Mouse (Mus musculus) gastrocnemius, adult 8-10 months (tissue): ENCODE results near the gene Cldn5. TPM values are rescaled to one million over a fixed set of nuclear protein-coding genes. Genes with fewer than 3 reads are reported as not detected.

ENCODE experiments used
- DNase-seq, 2 experiments: peaks; one replicate each; pipeline ENCODE4 v3.0.0; 2022; ENCODE audit warnings: low spot score in 2 of 2
- total RNA-seq, 4 experiments: library from RNA; stranded (reverse); gene quantifications; 2 replicates each; pipeline ENCODE4 v1.2.4; 2022

Cldn5 gene
- total RNA-seq, 4 experiments from 2014 or later, result 4.7 to 6.7 (median 5.6) TPM

DNA sequence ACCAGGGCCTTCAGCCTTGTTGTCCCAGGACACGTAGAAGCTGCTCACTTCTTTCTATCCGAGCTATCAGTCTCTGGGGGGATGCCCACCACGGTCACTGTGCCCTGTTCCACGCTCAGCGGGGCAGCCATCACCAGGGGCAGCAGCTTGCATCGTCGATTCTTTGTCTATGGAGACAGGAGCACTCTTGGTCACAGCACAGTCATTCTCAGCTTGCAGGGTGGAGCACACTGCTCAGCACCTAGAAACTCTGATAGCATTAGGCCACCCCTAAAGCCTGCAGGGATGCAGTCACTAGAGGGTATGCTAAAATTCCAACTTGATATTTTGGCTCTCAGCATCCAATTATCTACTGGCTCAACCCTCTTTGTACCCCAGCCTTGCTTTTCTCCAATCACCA, 8.4 kb downstream of the Cldn5 start:
- no peak for DNase-seq

DNA sequence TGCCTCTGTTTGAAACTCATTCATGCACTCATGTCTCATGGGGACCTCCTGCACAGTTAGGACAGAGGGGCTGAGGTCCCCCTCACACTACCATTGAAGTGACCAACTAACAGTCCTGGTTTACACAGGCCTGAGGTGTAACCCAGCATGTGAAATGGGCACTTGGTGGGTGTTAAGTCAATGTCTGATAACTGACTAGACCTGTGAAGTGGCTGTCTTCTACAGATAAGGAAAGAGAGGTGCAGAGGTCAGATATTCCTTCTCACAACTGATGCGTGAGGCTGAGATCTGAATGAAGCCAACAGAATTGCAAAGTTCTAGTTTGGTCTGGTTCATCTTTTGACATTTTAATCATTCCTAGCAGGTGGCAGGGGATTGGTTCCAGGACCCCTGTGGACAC, 8.8 kb downstream of the Cldn5 start:
- DNase-seq, result no peak

DNA sequence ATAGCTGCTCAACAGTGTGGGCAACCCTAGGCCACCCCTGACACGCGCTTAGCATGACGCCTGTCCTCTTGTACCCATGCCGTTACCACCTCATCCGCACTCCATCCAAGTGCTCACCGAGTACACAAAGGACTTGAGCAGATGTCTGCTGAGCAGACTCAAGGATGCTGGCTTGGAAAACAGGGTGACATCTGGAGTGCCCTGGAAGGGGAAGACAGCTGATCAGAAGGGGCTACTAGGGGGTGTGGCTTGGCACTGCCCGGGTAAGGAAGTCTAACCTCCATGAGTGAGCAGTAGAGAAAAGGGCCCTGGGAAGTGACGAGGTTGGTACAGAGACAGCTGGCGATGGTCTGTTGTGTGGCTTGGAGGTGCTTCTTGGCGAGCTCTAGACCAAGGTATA, 10.0 kb downstream of the Cldn5 start:
- no peak for DNase-seq

DNA sequence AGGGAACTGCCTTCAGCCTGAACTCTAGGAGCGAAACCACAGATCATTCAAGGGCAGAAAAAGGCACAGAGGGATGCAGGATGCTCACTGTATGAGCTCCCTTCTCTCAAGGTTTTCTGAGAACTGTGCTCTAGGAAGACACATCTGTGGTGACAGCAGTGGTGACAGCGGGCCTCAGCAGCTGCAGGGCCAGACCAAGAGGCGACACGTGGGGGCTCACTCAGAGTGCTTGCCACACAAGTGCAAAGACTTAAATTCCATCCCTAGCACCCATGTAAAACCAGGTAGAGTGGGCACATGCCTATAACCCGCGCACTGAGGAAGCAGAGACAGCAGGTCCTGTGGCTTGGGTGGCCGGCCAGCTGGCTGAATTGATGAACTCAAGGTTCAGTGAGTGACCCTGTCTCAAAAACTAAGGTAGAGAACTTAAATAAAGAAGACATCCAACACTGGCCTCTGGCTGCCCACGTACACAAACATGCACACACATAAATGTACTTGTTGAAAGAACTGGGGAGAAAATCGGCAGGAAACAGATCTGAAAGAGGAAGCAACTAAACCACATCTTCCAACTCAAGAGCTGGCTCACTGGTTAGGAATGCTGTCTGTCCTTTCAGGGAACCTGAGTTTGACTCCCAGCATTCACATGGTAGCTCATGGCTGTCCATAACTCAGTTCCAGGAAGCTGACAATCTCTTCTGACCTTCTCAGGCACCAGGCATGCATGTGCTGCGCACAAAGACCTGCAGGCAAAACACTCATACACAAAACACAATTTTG, 12.2 kb downstream of the Cldn5 start:
- DNase-seq, result no peak

DNA sequence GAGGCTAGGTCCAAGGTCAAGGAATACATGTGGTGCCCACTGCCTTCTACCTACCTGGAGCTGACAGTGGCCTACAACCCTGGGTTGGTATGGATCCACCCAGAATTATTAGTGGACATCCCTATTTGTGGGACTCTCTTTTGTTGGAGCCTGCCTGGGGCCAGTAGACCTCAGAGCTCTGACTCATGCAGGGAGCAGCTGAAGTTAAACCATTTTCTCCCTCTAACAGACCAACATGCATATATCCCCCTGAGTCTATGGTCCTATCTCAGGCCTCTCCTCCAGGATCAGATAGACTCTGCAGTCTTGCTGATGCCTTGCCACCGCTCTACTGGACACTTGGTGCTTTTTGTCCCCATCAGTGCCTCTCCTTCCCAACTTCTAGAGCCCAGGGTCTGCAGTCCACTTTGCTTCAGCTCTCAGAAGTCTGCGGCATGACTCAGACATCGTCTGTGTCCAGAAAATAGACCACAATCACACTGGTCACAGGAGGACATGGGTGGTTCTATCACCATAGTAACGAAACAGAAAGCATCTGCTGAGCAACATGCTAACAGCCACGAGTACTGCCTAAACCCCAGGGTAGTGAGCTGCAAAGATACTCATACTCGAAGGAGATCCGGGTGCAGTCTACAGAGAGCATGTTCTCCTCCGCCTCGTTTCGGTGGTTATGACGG, 18.7 kb downstream of the Cldn5 start:
- DNase-seq, result no peak

DNA sequence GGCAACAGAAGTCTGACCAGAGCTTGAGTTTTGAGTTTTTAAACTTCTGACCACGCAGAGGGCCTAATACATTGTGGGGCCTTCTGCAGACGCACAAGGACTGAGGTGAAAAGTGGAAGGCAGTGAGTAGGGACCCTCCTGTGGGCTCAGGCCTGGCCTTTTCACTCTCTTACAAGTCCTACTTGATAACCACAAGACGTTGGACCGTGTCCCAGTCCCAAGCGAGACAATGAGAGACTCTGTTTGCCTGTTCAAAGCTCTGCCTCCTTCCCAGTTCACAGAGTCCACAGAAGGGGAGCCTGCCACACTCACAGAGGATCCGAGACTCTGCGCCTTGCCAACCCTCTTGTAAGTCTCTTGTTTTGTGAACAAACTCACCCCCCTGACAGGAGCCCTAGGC, 20.0 kb downstream of the Cldn5 start:
- no peak for DNase-seq

DNA sequence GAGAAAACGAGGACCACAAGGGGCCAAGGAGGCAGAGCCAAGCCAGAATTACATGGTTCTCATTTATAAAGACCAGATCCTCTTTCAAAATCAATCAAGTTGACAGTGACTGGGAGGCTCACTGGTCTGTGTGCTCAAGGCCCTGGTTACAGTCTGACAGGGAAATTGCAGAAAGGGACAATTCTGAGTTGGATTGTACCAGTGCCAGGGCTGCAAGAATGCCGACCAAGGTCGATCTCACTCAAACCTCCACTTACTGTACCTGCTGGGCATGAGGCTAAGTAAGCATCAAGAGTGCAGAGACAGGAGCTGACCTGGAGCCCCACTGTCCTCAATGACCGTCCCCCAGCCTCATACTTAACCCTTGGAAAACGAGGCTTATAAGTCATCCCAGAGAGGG, 21.5 kb downstream of the Cldn5 start:
- DNase-seq, result no peak

DNA sequence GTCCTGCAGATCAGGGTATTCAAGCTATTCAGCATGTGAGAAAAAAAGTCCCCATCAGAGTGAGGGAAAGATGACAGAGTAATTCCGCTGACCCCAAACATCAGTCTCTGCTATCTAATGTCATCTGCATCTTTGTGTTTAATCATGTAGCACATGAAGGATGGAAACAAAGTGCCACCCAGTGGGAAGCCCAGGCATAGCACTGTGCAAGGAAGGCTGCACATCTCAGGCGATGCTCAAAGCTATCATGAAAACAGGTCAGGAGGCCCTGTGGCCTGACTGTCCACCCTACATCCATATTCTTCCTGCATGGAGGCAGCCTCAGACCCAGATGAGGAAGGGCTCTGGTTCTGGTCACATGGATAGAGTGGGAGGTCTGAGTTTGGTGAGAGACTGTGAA, 22.2 kb downstream of the Cldn5 start:
- no peak for DNase-seq

DNA sequence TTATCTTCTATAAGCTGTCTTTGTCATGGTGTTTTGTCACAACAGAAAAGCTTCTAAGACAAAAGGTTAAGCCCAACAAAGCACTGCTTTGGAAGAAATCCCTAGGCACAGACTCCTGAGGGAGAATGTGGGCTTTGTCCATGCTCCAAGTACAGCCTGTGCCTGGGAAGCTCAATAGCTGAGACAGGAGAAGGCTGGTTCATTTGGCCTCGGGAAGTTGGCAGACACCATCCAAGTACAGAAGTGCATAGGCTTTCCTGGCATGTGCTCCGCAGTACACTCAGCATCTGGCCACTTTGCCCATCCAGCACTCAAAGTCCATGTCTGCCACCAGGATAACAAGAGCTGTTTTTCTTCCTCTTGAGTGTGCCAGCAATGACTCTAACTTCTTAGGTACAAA, 29.1 kb downstream of the Cldn5 start:
- DNase-seq, result no peak

DNA sequence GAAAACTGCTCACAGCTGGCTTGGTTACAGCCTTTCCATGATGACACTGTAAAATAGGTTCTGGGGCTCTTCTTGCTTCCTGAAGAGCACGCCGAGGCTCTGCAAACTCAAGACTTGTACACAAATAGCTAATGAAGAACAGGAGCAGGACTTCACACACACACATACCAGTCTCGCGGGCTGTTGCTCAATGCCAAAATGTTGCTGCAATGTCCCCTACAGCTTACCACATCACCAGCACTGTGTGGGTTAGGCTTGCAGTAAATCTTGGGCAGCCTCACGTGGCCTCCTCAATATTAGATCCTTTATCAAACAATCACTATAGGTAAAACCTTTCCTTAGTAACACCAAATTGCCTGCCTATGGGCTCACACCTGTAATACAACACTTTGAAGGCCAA, 32.4 kb downstream of the Cldn5 start:
- DNase-seq, result no peak

DNA sequence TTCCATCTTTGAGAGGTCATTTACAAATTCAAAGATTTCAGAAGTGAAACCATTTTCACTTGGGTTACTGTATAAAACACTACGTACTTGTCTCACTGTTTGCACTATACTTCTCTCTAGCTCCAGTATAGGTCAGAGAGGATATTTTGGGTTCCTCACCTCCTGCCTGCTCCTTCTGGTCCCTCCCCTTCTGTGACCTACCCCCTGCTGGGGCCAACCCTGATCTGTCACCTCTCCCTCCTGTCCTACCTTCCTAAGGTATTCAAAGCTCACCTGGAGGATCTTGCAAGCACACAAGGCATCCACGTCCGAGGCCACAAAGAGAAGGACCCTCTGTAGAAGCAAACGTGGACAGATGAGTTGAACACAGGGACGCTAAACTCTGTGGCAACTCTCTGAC, 34.4 kb downstream of the Cldn5 start:
- no peak for DNase-seq

DNA sequence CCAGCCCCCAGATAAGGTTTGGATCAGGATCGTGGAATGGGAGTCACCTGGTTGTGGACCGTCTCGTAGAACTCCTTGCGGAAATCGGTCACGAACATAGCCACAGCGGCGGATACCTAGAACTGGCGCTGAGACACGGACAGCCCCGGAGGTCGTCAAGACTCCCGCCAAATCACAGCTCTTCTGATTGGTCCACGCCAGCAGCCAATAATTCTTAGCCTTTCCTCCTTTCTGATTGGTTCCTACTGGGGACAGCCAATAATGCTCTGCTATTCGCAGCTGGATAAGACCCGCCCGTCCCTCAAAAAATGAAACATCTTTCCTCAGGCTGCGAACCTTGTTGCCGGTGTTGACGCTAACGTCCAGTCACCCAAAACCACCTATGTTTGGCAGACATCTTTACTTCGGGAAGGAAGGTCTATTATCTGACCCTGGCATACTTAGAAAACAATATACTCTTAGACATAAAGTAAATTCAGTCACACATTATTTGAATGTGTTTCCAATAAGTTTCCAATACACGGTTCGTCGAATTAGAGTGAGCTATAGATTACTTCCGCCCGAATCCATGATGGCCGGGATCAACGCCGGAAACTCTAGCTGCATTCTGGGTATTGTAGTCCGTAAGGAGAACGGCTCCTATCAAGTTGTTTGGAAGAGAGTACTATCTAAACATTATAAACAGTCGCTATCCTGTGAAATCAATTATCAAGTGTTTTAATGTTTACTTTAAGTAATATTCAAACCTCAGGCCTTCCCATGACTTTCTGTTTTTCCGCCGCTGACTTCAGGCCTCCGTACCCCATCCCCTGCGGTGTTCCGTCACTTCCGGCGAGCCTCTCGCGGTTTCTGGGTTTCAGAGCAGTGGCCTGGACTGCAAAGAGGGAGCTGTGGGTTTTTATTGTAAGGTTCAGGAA, 35.1 kb downstream of the Cldn5 start, which contains the start of the genes Ufd1 and Cdc45:
Gene Ufd1, plus strand, starts transcription at position 312 of the 917 bp plus-strand sequence.
Gene Cdc45, minus strand, starts transcription at position 520 of the 917 bp plus-strand sequence.
- peak; percentile 74 for DNase-seq

DNA sequence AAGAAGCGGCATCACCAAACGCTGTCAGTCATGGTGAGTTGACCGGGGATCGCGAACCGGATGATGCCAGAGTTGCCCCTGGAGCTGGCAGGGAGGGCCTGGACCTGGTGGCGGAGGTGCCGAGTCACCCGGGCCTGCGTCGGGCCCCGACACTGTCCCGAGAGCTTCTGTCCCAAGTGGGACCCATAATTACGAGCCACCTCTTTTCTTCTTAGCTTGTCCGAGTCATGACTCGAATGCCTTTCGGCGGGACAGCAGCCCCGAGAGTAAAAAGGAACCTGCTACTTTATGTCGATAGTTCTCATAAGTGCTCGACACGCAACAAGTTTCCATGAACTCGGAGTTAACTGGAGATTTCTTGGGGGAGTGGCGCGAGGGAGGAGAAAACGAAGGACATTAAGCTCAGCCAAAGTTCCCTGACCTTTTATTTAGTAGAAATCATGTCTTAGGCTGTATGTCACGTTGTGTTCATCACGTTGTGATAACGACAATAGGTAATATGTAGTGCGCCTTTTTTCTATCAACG, 35.8 kb downstream of the Cldn5 start:
- no peak for DNase-seq

DNA sequence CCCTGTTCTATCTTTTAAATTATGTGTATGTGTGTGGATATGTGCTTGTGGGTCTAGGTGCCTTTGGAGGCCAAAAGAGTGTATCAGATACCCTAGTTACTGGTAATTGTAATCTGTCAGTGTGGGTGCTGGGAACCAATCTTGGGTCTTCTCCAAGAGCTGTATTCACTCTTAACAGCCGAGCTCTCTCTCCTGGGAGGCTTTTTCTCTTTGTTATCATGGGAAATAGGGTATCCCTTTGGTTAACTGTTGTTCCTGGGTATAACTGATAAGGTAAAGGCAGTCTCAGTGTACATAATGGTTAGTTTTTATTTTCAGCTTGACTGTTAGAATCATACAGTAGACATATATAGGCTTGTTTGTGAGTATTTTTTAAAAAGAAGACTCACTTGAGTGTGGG, 45.7 kb downstream of the Cldn5 start:
- DNase-seq, result no peak

DNA sequence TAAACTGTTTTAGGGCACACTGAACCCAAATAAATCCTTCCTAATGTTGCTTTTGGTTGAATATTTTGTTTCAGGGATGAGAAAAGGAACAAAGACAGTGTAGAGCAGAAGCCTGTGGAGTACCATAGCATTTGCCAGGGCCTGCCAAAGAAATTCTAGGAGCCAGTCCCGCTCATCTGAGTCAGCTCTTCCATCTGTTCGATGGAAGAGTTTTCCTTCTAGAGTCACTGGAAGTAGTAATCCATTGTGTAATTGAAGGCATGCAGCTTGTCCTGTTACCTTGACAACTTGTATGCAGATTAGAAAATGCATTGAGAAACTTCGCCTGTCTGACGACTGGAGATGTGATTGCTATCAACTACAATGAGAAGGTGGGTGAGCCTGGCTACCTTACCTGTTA, 46.3 kb downstream of the Cldn5 start:
- no peak for DNase-seq

Other genes with a start within 250 kb of the Cldn5 start
- gene Tbx1, start 186.2 kb upstream of the Cldn5 start, total RNA-seq, result 1 to 10 TPM; 3.0 to 5.8 (median 3.9) TPM
- gene Gp1bb, start 154.4 kb upstream of the Cldn5 start, total RNA-seq, result not detected
- gene Gm49601, start 150.4 kb upstream of the Cldn5 start, total RNA-seq, result under 1 TPM in 3 of 4 experiments, not detected in 1; 0.29 to 0.48 (median 0.47) TPM
- gene Sept5, start 146.9 kb upstream of the Cldn5 start, total RNA-seq, result 1 to 10 TPM; 1.7 to 2.7 (median 2.3) TPM
- 10 to 100 TPM; 42.1 to 47.5 (median 45.9) TPM for gene Ufd1, start 34.9 kb downstream of the Cldn5 start, total RNA-seq
- gene Cdc45, start 35.1 kb downstream of the Cldn5 start, total RNA-seq, result 1 to 10 TPM; 1.4 to 3.1 (median 1.8) TPM
- 10 to 100 TPM; 15.7 to 19.6 (median 17.1) TPM for gene 2510002D24Rik, start 59.7 kb downstream of the Cldn5 start, total RNA-seq
- gene Gm28539, start 59.7 kb downstream of the Cldn5 start, total RNA-seq, result 1 to 10 TPM in 1 of 4 experiments, under 1 TPM in 1, not detected in 2; 0.48 to 3.1 TPM
- 10 to 100 TPM; 35.2 to 43.2 (median 39.6) TPM for gene Mrpl40, start 100.0 kb downstream of the Cldn5 start, total RNA-seq
- gene Hira, start 100.2 kb downstream of the Cldn5 start, total RNA-seq, result 10 to 100 TPM; 22.3 to 40.6 (median 27.0) TPM